Mouse (Mus musculus): ENCODE results near the gene Ilkap. TPM values are rescaled to one million over a fixed set of nuclear protein-coding genes. Genes with fewer than 3 reads are reported as not detected.

The Ilkap gene
- polyA plus RNA-seq, 1 experiment from 2014 or later, result 136 TPM

GRCm38 (mm10) chr1:91411631-91412285, 13.1 kb upstream of the Ilkap start:
- no peaks in the 10 kb centered on the region for H3K36me3 ChIP-seq (ENCODE audit: control insufficient read depth, insufficient read depth, low read length)
- WGBS, result 64% methylated on average over 8 of the region's 8 CpGs
- no peaks in the 10 kb centered on the region for H3K9me3 ChIP-seq (ENCODE audit: control insufficient read depth, low read length)
- no peak overlapping the region for H3K27ac ChIP-seq (ENCODE audit: low read depth, low read length)
- peak overlapping the region; percentile 76 for H3K4me3 ChIP-seq (ENCODE audit: low read length)
- ATAC-seq (ENCODE audit: low FRiP score, low TSS enrichment), result no peak
- H3K4me1 ChIP-seq (ENCODE audit: control insufficient read depth, insufficient read depth, low read length), result peaks cover 19% of the 10 kb centered on the region
- peak overlapping the region; percentile 99 for H3K4me2 ChIP-seq (replicated peaks; ENCODE audit: low read depth, low read length)
- H3K27me3 ChIP-seq (ENCODE audit: control insufficient read depth, insufficient read depth, low read length), result no peaks in the 10 kb centered on the region
- H3K9ac ChIP-seq (ENCODE audit: low read depth, low read length), result peak overlapping the region; percentile 85; the same call in 1 of the 2 replicates

GRCm38 (mm10) chr1:91407819-91408218, 9.2 kb upstream of the Ilkap start:
- no peak overlapping the region for H3K4me2 ChIP-seq (replicated peaks; ENCODE audit: low read depth, low read length)
- no peak for ATAC-seq (ENCODE audit: low FRiP score, low TSS enrichment)

DNA sequence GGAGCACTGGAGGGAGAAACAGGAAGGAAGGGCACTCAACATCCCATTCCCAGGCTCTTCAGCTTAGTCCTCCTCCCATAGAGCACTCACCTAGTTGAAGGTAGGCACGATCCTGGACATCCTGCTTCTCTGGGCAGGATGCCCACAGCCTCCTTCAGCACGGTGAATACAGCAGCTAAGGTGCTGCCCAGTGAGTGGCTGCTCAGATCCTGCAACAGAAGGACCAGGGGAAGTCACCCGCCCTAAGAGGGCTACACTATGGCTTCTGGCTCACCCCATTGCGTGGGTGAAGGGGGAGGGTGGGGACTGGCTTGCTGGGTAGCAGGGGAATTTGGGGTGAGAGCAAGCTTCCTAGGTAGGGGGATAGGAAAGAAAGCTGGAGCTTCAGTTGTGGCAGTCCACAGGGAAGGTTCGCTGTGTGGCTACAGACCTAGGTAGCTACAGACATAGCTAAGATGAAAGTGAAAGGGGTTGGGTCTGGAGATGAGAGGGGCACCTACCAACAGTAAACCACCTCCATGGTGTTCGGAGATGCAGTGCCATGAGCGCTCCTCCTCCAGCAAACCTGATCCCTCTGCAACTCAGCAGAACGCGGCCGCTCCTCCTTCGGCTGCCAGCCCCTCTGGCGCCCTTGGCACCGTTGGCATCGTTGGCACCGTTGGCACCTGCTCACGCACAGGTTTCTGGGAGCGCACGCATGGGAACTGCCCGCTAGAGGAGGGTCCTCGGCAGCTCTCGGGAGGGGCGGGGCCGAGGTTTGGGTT, 7.0 kb upstream of the Ilkap start:
- Histone ChIP-seq H3K9ac (ENCODE audit: low read depth, low read length) (no peak overlapping the region), H3K27me3 (ENCODE audit: control insufficient read depth, insufficient read depth, low read length) (no peaks in the 10 kb centered on the region)

More at GRCm38 (mm10) chr1:91407819-91408218, 9.2 kb upstream of the Ilkap start:
- no peaks in the 10 kb centered on the region for H3K36me3 ChIP-seq (ENCODE audit: control insufficient read depth, insufficient read depth, low read length)
- 68% methylated on average over 4 of the region's 4 CpGs for WGBS
- no peak overlapping the region for H3K9ac ChIP-seq (ENCODE audit: low read depth, low read length)
- no peaks in the 10 kb centered on the region for H3K9me3 ChIP-seq (ENCODE audit: control insufficient read depth, low read length)
- H3K4me3 ChIP-seq (ENCODE audit: low read length), result no peak overlapping the region
- H3K4me1 ChIP-seq (ENCODE audit: control insufficient read depth, insufficient read depth, low read length), result peaks cover 5% of the 10 kb centered on the region
- H3K27ac ChIP-seq (ENCODE audit: low read depth, low read length), result no peak overlapping the region
- no peaks in the 10 kb centered on the region for H3K27me3 ChIP-seq (ENCODE audit: control insufficient read depth, insufficient read depth, low read length)

DNA sequence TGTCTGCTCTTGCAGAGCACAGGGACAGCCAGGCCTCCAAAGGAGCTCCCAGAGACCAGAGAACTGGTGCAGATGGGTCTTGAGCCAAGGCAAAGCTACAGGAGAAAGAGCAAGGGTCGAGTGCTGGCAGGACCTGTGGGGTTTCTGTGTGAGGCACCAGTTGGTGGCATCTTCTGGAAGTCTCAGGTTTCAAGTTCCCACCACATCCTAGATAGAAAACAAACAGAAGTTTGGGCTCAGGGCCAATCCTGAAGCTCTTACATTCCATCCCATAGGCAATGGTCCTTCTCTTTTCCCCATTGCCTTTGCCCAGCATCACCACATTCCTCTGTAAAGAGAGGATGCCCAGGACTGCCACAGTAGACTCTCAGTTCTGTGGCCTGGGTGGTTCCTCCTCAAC, 6.4 kb upstream of the Ilkap start:
- Histone ChIP-seq H3K4me3 (ENCODE audit: low read length) (no peak overlapping the region), H3K9me3 (ENCODE audit: control insufficient read depth, low read length) (no peaks in the 10 kb centered on the region), H3K9ac (ENCODE audit: low read depth, low read length) (no peak overlapping the region), H3K27me3 (ENCODE audit: control insufficient read depth, insufficient read depth, low read length) (no peaks in the 10 kb centered on the region), H3K4me2 (replicated peaks; ENCODE audit: low read depth, low read length) (no peak overlapping the region), H3K27ac (ENCODE audit: low read depth, low read length) (no peak overlapping the region), H3K4me1 (ENCODE audit: control insufficient read depth, insufficient read depth, low read length) (no peaks in the 10 kb centered on the region), H3K36me3 (ENCODE audit: control insufficient read depth, insufficient read depth, low read length) (no peaks in the 10 kb centered on the region)
- ATAC-seq (ENCODE audit: low FRiP score, low TSS enrichment), result no peak
- 19% methylated on average over 1 of the region's 1 CpGs for WGBS

More for the DNA sequence above, 7.0 kb upstream of the Ilkap start:
- no peak overlapping the region for H3K4me3 ChIP-seq (ENCODE audit: low read length)
- no peak overlapping the region for H3K27ac ChIP-seq (ENCODE audit: low read depth, low read length)
- H3K4me1 ChIP-seq (ENCODE audit: control insufficient read depth, insufficient read depth, low read length), result no peaks in the 10 kb centered on the region
- no peaks in the 10 kb centered on the region for H3K36me3 ChIP-seq (ENCODE audit: control insufficient read depth, insufficient read depth, low read length)
- H3K4me2 ChIP-seq (replicated peaks; ENCODE audit: low read depth, low read length), result no peak overlapping the region
- no peak for ATAC-seq (ENCODE audit: low FRiP score, low TSS enrichment)
- no peaks in the 10 kb centered on the region for H3K9me3 ChIP-seq (ENCODE audit: control insufficient read depth, low read length)
- 62% methylated on average over 23 of the region's 23 CpGs for WGBS

DNA sequence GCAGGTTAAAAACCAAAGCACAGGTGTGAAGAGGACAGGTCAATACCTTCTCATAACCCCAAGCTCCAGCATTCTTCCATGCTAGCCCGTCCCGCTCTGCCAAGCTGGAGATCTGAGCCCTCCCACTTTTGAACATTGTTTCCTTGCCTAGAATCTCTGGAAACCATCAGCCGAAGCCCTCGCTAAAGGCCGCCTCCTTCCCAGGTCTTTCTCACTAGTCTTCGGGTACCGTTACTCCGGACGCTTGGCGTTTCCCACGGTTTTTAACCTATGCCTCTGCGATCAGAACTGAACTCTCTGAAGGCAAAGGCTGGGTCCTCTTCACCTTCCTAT, 722 bp downstream of the Ilkap start:
- H3K9me3 ChIP-seq (ENCODE audit: control insufficient read depth, low read length), result no peaks in the 10 kb centered on the region
- H3K9ac ChIP-seq (ENCODE audit: low read depth, low read length), result peak overlapping the region; percentile 93
- WGBS, result 1% methylated on average over 12 of the region's 12 CpGs
- H3K4me2 ChIP-seq (replicated peaks; ENCODE audit: low read depth, low read length), result peak overlapping the region; percentile 87
- peaks cover 11% of the 10 kb centered on the region for H3K4me1 ChIP-seq (ENCODE audit: control insufficient read depth, insufficient read depth, low read length)
- peak; percentile 21; the same call in 1 of the 2 replicates for ATAC-seq (ENCODE audit: low FRiP score, low TSS enrichment)
- H3K27me3 ChIP-seq (ENCODE audit: control insufficient read depth, insufficient read depth, low read length), result no peaks in the 10 kb centered on the region
- peak overlapping the region; percentile 96 for H3K4me3 ChIP-seq (ENCODE audit: low read length)
- H3K27ac ChIP-seq (ENCODE audit: low read depth, low read length), result peak overlapping the region; percentile 38
- peaks cover 16% of the 10 kb centered on the region; the same call in 1 of the 2 replicates for H3K36me3 ChIP-seq (ENCODE audit: control insufficient read depth, insufficient read depth, low read length)

DNA sequence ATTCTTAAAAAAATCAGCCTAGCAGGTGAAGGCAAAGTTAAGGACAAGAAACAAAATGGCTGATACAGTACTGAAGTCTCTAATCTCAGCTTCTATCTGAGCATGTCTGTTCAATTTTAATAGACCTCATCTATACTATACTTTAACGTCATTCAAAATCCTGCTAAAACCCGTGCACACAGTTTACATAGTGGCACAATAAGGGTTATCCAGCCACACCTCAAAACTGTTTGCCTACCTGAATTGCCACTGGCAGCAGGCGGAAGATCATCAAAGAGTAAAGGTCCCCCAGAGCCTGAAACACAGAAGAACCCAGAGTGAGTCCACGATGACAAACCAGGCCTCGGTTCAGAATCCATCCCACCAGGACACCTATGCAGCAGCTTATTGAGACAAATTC, 8.2 kb downstream of the Ilkap start:
- Histone ChIP-seq H3K27ac (ENCODE audit: low read depth, low read length) (no peak overlapping the region), H3K9ac (ENCODE audit: low read depth, low read length) (no peak overlapping the region), H3K9me3 (ENCODE audit: control insufficient read depth, low read length) (no peaks in the 10 kb centered on the region), H3K4me2 (replicated peaks; ENCODE audit: low read depth, low read length) (no peak overlapping the region), H3K4me3 (ENCODE audit: low read length) (no peak overlapping the region), H3K27me3 (ENCODE audit: control insufficient read depth, insufficient read depth, low read length) (no peaks in the 10 kb centered on the region), H3K36me3 (ENCODE audit: control insufficient read depth, insufficient read depth, low read length) (peaks cover 77% of the 10 kb centered on the region), H3K4me1 (ENCODE audit: control insufficient read depth, insufficient read depth, low read length) (no peaks in the 10 kb centered on the region)
- WGBS, result 93% methylated on average over 5 of the region's 5 CpGs
- ATAC-seq (ENCODE audit: low FRiP score, low TSS enrichment), result no peak

- Histone ChIP-seq H3K9ac (ENCODE audit: low read depth, low read length) (no peak overlapping the region), H3K27me3 (ENCODE audit: control insufficient read depth, insufficient read depth, low read length) (no peaks in the 10 kb centered on the region), H3K4me3 (ENCODE audit: low read length) (no peak overlapping the region), H3K4me2 (replicated peaks; ENCODE audit: low read depth, low read length) (no peak overlapping the region), H3K9me3 (ENCODE audit: control insufficient read depth, low read length) (no peaks in the 10 kb centered on the region), H3K4me1 (ENCODE audit: control insufficient read depth, insufficient read depth, low read length) (no peaks in the 10 kb centered on the region), H3K36me3 (ENCODE audit: control insufficient read depth, insufficient read depth, low read length) (peaks cover 93% of the 10 kb centered on the region), H3K27ac (ENCODE audit: low read depth, low read length) (no peak overlapping the region)
- 90% methylated on average over 4 of the region's 4 CpGs for WGBS
- no peak for ATAC-seq (ENCODE audit: low FRiP score, low TSS enrichment)
These were observed 17.5 kb downstream of the Ilkap start for GRCm38 (mm10) chr1:91381091-91381471.

DNA sequence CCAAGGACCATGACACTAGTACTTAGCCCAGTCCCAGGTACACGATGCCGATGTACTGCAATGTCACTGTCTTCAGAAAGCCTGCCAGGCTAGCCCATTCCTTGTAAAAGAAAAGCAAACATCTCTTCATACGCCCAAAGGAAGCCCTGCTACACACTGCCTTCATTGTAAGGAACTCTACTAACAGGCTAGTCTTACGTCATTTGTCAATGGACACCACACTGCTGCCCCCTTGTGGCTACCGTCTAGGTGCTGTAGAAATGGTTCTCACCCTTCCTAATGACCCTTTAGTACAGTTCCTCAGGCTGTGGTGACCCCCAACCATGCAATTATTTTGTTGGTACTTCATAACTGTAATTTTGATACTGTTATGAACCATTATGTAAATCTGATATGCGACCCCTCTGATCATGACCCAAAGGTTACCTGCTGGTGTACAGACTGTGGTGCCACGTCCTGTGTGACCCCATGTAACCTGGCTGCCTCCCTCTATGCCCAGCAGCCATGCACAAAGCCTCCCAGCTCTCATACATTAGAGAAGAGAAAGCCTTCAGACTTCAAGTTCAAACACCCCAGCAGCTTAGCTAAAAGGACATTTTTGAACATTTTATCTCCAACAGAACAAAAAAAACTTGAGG, 18.0 kb downstream of the Ilkap start:
- no peaks in the 10 kb centered on the region for H3K4me1 ChIP-seq (ENCODE audit: control insufficient read depth, insufficient read depth, low read length)
- no peak overlapping the region for H3K9ac ChIP-seq (ENCODE audit: low read depth, low read length)
- 0 out of 2 replicates have a peak, but pooled peaks have one; percentile 63 for ATAC-seq (ENCODE audit: low FRiP score, low TSS enrichment)
- 65% methylated on average over 7 of the region's 7 CpGs for WGBS
- no peak overlapping the region for H3K4me2 ChIP-seq (replicated peaks; ENCODE audit: low read depth, low read length)
- H3K36me3 ChIP-seq (ENCODE audit: control insufficient read depth, insufficient read depth, low read length), result peaks cover 95% of the 10 kb centered on the region
- no peaks in the 10 kb centered on the region for H3K27me3 ChIP-seq (ENCODE audit: control insufficient read depth, insufficient read depth, low read length)
- H3K9me3 ChIP-seq (ENCODE audit: control insufficient read depth, low read length), result no peaks in the 10 kb centered on the region
- H3K4me3 ChIP-seq (ENCODE audit: low read length), result no peak overlapping the region
- no peak overlapping the region for H3K27ac ChIP-seq (ENCODE audit: low read depth, low read length)

DNA sequence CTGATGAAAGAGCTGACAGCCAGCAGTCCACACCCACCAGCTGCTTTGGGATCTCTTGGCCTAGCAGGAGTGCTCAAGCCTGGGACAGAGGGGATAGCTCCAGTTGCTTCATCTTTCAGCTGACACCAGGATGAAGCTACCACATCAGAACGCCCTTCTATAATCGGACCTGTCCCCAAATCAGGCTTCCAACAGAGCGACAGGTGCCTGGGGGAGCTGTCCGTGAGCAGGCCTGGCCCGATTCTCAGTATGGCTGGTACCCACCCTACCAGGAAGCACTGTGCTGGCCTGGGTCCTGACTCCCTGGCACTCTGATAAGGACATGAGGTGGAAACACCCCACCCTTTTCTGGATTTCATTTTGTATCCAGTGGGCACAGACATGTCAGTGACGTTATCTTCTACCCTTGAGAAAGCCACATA, 25.2 kb downstream of the Ilkap start:
- Histone ChIP-seq H3K27ac (ENCODE audit: low read depth, low read length) (no peak overlapping the region), H3K9me3 (ENCODE audit: control insufficient read depth, low read length) (no peaks in the 10 kb centered on the region), H3K4me2 (replicated peaks; ENCODE audit: low read depth, low read length) (no peak overlapping the region), H3K4me1 (ENCODE audit: control insufficient read depth, insufficient read depth, low read length) (no peaks in the 10 kb centered on the region), H3K27me3 (ENCODE audit: control insufficient read depth, insufficient read depth, low read length) (no peaks in the 10 kb centered on the region), H3K4me3 (ENCODE audit: low read length) (no peak overlapping the region), H3K36me3 (ENCODE audit: control insufficient read depth, insufficient read depth, low read length) (peaks cover 83% of the 10 kb centered on the region), H3K9ac (ENCODE audit: low read depth, low read length) (no peak overlapping the region)
- 90% methylated on average over 6 of the region's 6 CpGs for WGBS
- no peak for ATAC-seq (ENCODE audit: low FRiP score, low TSS enrichment)
